Mouse (Mus musculus) kidney, adult 2 months (tissue): Measurements from ENCODE around the gene Alk.

Experiments used
- CTCF ChIP-seq: fragments of 200-500 bp; conservative IDR thresholded peaks from 2 replicates; pipeline ENCODE4 v1.5.1; 2011; ENCODE audit warnings: low read depth, mild to moderate bottlenecking, control low read depth, low read length, moderate library complexity, mixed read lengths; ENCODE audit not compliant: insufficient read depth, insufficient read length
- POLR2A ChIP-seq: fragments of 200-500 bp; IDR thresholded peaks from one replicate; pipeline ENCODE4 v1.6.1; 2011; ENCODE audit warnings: low read depth, low read length, control low read depth

DNA sequence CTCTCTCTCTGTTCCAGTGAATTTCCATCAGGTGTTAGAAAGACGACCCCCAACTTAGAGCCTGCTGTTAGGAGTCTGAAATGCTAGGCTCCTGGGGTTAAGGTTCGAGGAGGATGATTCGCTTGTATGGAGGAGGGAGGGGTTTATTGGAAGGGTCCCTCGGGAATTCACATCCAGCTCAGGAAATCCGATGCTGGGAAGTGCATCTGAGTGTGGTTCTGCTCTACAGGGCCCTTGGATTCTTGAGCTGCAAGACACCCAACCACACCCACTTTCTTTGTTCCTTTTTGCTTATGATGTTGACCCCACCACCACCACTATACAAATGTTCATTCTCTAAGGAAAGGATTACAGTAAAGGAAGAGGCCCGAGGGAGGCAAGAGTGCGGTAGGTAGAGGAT lies 81.4 kb downstream of the Alk start:
- TF ChIP-seq POLR2A (no peak), CTCF (no peak)
